Mouse (Mus musculus): ENCODE measurements around the gene Btbd2.

- no peak for TF ChIP-seq GATA1 (IDR thresholded peaks at IDR 0.05; ENCODE audit: borderline replicate concordance, low read length)
- TF ChIP-seq FLI1 (IDR thresholded peaks at IDR 0.05; ENCODE audit: low read length), result no peak
Measured at GRCm38 (mm10) chr10:80611024-80611423, 45.8 kb downstream of the Btbd2 start.

All from megakaryocyte, embryonic 14.5 days (primary cell).